Mouse (Mus musculus) retina, embryonic 14.5 days (tissue): ENCODE measurements around the gene Cyp2t4.
A peak's percentile ranks its signal among the peaks of the same experiment; 100 is the strongest.

Experiments
- DNase-seq: peaks from one replicate; pipeline ENCODE4 v3.0.0-alpha.2; 2015; ENCODE audit warnings: low spot score

The Cyp2t4 gene

DNA sequence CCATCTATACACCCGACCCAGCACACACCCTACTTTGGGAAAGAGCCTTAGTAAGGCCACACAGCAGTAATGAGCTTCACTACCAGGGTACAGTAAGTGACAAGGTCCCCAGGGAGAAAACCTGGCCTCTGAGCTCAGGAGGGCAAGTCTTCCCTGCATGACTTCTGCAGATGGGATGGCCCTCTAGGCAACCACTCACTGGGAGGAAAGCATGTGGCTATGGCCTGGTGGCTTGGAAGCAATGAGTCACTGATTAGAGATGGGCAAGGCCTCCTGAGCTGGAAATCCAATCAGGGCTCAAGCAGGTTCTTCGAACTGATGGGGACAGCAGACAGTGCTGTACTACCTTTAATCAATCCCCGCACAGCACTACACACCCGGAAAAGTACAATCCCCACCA lies 8.2 kb downstream of the Cyp2t4 start:
- no peak for DNase-seq

- no peak for DNase-seq
Measured at GRCm38 (mm10) chr7:27162780-27163449, 9.4 kb downstream of the Cyp2t4 start.

DNA sequence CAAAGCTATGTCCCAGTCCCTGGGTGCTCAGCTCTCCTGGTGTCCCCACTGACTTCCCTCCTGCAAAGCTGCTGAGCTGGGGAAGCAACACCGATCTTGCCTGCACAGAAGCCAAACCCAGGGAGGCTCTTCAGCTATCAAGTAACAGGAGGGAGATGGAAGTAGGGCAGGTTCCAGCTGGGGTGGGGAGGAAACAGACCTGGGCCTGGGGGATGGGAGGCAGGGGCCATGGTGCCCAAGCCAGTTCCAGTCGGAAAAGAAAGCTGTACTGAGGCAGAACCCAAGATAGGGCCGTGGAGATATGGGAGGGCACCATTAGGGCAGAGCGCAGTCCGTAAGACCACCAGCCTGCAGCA lies 9.9 kb downstream of the Cyp2t4 start:
- DNase-seq: no peak

- no peak for DNase-seq
Measured at GRCm38 (mm10) chr7:27164112-27164947, 10.8 kb downstream of the Cyp2t4 start.

DNA sequence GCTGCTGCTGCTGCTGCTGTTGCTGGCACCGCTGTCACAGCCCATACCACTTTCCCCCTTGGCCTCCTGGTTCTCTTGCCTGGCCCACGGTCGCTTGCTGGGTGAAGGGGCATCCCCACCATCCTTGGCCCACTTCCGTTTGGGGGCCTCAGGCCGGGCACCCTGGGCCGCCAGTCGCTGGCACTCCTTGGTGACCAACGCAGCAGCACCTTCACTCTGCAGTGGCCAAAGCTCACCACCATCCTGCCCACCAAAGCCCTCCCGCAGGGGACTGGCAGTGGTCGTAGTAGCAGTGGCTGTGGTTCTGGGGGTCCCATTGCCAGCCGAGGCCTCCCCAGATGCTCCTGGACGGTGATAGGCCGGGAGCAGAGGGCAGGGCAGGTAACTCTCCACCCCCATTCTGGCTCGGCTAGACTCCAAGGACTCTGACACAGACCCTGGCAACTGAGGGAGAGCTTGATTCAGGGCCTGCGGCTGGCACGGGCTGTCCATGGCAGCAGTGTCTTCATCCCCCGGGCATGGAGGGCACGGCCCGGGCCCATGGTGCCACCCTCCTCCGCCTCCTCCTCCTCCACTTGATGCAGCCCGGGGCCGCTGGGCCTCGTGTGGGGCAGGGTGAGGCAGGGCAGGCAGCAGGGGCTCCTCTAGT lies 11.6 kb downstream of the Cyp2t4 start:
- DNase-seq: no peak

GRCm38 (mm10) chr7:27165696-27166095 lies 12.2 kb downstream of the Cyp2t4 start:
- no peak for DNase-seq

DNA sequence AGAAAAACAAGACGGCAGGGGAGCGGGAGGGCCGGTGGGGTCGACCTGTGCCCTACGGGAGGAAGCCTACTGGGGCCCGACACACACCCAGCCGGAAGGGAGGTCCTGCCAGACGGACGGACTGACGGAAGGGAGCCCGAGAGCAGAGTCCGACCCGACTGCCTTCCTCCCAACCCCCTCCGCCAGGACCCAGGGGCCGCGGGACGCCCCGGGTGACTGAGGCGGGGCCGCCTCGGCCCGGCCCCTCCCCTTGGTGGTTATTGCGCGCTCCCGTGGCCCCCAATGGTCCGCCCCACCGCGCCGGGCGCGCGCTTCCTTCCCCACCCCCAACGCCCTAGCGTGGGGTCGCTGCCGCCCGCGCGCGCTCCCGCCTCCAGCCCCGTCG lies 12.7 kb downstream of the Cyp2t4 start:
- peak; percentile 86 for DNase-seq

GRCm38 (mm10) chr7:27166614-27167474 lies 13.3 kb downstream of the Cyp2t4 start, which contains the start of gene Egln2:
Gene Egln2, minus strand, starts transcription at chr7:27166802.
- DNase-seq: peak; percentile 94

DNA sequence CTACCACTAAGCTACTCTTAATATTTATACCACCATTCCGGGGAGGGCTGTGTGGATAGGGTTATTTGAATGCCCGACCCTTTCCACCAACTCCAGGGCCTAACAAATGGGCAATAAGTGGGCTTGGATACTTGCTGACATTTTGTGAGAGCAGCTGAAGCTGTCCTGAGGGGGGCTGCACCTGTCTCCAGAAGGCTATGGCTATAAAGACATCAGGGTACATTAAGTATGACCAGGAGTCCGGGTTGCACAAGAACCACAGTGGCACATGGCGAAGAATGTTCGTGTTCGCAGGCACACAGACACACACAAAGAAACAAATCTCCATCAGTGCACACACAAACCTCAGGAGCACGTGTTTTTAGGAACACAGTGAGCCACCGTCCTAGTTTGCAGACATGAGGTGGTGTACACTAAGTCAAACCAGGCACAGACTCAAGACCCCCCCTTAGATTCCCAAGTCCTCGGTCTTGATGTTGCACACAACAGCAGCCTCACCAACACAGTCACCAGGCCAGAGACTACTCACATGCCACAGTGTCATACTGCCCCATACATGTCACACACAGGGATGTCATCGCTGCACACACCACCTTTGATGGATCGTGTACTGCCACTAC lies 14.1 kb downstream of the Cyp2t4 start:
- no peak for DNase-seq

DNA sequence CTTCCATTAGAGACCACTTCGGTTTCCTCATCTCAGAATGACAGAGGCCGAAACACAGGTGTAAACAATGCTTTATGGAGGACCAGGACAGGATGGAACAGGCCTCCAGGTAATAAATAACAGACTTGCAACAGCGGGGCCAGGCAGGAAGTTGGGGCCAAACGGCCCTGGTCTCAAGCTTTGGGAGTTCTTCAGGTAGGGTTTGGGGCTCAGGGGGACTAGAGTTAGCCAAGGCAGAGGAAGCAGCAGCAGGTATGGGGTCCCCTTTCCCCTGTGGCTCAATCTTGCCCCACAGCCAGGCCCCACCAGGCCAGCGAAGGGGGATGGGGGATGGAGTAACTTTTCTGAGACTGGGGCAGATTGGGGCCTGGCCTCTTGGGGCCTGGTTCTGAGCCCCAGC lies 14.9 kb downstream of the Cyp2t4 start:
- DNase-seq: no peak

GRCm38 (mm10) chr7:27170981-27171380 lies 17.5 kb downstream of the Cyp2t4 start:
- no peak for DNase-seq

- no peak for DNase-seq
Measured at GRCm38 (mm10) chr7:27174496-27174895, 21.0 kb downstream of the Cyp2t4 start.

GRCm38 (mm10) chr7:27174896-27175295 lies 21.4 kb downstream of the Cyp2t4 start:
- no peak for DNase-seq

DNA sequence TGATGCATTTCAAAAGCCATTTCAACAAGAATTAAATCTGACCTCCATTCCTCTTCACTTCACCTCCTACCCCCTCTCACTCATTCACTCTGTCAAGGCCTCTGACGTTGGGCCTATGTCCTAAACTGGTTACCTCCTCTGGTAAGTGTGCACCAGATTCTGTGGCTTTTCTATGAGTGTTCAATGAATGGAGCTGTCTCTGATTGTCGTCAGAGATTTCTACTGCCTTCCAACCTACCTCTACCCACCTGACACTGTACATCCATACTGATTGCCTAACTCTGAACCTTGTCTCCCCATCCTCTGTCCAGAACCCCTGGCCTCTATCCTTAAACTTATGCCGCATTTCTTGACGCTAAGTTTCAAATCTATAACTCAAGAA lies 24.4 kb downstream of the Cyp2t4 start:
- DNase-seq: no peak

DNA sequence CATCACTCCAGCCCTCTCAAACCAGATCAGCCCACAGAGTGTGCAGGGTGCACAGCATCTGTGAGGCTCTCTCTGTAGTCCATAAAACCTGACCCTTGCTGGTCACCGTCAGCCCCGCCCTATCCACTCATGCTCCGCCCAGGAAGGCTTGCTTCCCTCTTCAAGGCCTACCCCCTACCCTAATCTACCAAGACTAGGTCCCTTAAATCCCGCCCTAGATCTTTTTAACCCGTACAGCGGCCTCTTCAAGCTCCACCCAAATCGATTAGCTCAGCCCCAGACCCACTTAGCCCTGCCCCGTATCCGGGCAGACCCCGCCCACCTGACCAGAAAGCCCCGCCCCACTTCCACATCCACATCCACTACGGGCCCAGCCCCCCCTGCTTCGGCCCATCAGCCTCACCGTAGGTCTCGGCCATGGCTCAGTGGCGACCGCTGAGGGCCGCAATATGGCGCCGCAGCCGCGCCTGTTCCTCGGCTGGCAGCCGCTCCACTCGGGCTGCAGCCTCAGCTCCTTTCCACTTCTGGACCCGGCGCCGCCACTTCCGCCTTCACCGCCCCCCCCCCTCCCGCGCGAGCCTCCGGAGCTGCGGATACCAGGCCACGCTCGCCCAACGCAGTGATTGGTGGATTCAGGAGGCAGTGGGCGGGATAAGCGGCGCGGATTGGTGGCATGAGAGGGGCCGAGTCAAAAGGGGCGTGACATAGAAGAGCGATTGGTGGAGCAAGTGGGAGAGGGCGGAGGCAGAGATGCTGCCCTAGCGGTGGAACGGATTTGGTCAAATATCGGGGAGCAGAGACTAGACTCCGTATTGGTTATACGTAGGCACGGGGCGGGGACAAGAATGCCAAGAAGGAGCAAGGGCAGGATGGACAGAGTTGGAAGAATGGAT lies 25.1 kb downstream of the Cyp2t4 start, which contains the start of gene Rab4b:
TSS of gene Rab4b (minus strand) at position 573 of the 893 bp plus-strand sequence.
- DNase-seq: peak; percentile 99

GRCm38 (mm10) chr7:27179217-27179918 lies 25.9 kb downstream of the Cyp2t4 start:
- no peak for DNase-seq

DNA sequence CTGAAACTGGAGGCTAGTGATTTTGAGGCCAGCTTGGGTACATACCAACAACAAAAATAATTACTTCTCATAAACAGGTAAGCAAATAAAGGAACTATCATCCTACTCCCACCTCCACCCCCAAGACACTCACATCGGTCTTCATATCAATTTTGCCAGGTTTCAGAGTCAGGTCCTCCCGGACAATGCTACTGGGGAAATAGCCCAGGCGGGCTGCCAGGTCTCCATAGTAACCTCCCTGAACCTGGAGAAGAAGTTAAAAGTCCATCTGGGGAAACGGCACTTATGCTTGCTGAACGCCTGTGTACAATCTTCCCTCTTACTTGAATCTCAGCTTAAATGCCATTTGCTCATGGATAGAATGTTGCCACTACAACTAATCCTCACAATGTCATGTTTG lies 26.5 kb downstream of the Cyp2t4 start:
- no peak for DNase-seq

GRCm38 (mm10) chr7:27180837-27181695 lies 27.6 kb downstream of the Cyp2t4 start, which contains the start of the genes Gm21983 and Mia:
Gene Gm21983, minus strand, starts transcription at chr7:27181086.
Gene Mia, minus strand, starts transcription at chr7:27181157.
- DNase-seq: no peak

- DNase-seq: no peak
Measured at GRCm38 (mm10) chr7:27182498-27182897, 29.0 kb downstream of the Cyp2t4 start.
